Mouse (Mus musculus) urinary bladder, postnatal 36 days (tissue): ENCODE measurements around the gene Itpa.

ENCODE experiments used
- DNase-seq, 2 experiments: peaks; one replicate each; pipeline ENCODE4 v3.0.0; 2022; ENCODE audit warnings: low spot score in 2 of 2, mixed read lengths in 1 of 2

The Itpa gene

DNA sequence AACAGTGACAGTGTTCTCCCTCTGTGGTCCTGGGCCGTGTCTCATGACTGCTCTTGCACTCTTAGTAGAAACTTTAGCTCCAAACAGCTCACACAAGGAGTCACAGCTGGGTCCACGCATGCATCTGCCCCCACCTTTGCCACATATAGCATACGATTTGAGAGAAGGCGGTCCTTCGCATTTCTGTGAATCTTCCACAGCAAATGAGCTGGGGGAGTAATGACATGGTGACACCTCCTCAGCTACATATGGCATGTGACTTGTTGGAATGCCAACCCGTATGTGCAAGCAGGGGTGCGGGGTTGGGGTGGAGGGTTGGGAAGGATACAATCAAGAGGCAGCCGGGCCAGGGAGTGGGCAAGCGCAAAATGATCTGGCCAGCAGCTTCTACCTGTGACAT, 10.9 kb upstream of the Itpa start:
- no peak for DNase-seq

DNA sequence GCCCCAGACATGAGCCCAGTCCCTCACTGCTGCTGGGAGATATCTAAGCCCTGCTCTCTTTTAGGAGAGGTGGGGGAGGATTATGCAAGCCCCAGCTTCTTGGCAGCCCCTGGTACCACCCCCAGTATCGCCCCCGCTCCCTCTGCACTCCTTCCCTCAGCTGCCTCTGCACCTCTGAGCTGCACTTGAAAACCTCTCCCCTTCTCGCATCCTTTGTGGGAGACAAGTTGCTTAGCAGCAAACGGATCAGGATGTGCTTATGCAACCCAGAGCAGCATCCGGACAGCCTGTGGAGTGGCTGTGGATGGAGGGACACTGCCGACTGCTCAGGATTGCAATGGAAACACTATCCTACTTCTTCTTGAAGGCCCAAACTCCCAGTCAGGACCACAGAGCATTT, 9.9 kb upstream of the Itpa start:
- no peak for DNase-seq

DNA sequence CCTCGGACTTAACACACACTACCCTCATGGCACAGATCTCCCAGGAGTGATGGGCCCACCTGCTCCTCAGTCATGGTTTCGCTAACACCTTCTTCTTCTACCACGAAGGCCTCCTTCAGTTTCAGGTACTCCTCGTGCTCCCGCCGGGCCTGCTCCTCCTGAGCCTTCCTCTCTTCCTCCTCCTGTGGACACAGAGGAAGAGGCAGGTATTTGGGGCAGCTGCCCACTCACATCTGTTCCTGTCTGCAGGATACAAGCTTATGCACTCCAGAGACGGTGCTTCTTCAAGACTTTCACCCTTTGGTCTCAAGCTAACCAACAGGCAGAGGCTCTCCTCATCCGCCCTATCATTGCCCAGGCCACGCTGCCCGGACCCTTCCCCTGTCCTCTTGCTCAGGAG, 8.9 kb upstream of the Itpa start:
- DNase-seq: no peak

DNA sequence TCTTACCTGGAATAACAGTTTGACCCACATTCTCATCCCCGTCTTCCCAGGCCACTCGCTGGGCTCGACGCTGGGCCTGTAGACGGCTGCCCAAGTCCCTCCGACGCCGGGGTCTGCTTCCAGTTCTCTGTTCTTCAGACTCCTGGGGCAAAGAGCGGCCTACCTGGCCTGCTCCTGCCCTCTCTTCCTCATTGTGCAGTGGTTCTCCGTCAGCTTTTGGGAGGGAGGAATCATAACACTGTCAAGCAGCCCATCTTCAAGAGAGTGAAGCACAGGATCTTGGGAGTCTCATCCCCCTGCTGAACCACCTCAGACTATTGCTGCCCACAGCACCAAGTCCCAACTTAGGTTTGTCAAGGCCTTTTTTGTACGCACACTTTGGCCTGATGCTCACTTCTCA, 4.1 kb upstream of the Itpa start:
- no peak for DNase-seq

DNA sequence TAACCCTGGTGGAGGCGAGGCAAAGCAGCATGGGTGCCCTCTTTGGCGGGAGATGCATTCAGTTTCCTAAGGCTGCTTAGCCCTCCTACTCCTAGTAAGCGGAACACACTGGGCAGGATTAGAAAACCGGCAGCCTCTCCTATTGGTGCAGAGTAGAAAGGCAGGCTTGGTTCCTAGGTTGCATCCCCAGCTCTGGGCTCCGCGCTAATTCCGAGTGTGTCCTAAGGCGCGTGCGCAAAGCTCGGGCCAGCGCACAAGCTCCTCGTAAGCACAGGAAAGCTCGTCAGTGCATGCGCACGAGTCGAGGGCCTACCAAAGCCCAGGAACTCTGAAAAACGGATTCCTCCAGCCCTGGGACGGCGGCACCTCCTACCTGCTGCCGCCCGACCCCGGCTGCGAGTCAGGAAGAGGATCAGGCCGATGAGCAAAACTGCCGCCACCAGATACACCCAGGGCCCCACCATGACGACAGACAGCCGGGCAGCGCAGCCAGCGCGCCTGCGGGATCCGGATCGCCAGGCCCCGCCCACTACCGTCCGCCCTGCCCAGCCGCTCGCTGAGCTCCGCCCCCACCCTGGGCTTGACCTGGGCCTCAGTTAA, 3.2 kb upstream of the Itpa start, which contains the start of gene Ddrgk1:
Gene Ddrgk1, minus strand, starts transcription at position 558 of the 600 bp plus-strand sequence.
- DNase-seq: peak; percentile 89 to 91

DNA sequence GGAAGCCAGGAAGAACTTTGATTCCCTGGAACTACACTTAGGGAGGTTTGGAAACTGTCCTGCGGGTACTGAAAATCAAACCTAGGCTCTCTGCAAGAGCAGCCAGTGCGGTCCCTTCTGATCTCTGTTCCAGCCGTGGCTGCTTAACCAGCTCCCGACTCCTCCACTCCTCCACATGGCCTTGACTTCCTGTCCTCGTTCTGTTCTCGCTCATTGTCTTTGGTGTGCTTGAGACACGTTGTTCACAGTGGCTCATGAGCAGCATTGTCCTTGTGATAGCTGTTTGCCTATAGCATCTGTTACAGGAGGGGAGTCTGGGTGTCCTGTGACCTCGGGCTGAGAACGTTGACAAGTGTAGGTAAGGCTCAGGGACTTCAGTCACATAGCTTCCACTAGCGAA, 9.8 kb downstream of the Itpa start:
- DNase-seq: no peak

DNA sequence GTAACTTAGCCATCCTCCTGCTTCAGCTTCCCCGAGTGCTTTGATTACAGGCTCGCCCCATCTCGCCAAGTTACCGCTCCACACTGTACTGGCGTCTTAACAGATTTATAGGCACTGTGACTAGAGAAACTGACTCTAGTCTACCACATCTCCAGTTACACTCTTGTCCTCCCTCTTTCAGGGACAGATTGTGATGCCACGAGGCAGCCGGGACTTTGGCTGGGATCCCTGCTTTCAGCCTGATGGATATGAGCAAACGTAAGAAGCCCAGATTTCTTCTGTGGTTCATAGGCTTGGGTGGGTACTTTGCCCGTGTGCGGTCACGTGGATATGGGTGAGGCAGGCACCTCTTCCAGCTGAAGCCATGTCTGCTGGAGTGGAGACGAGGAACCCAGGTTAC, 11.7 kb downstream of the Itpa start:
- DNase-seq: no peak

DNA sequence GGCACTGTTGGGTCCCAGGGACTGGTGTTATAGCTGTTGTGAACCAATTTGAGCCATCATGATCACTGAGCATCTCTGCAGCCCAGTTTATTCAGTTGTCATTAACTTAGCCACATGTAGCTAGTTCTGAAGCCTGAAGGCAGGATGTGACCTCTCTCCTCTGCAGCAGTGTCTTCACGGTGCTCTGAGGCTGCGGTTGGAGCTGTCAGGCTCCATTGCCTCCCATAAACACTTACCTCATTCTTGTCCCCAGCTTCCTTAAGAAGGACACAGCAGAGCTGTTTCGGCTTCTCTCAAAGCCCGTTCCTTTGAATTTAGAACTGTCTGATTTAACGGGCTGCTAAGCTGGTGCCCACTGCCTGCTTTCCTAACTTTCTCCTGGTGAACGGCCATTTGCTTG, 12.5 kb downstream of the Itpa start:
- no peak for DNase-seq

DNA sequence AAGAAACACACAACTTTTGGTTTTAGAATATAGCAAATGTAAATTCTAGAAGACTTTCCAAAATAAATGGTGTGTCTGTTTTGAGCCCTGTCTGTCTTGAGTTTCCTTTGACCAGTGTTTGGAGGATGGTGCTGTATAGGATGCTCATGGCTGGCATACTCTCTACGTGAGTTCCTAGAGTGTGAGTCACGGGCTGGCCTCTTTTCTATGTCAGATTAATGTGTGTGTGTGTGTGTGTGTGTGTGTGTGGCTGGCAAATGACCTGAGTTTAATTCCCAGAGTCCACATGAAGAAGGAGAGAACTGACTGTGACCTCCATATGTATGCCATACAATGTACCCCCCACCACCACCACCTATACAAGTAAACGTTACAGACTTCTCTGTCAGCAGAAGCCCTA, 14.1 kb downstream of the Itpa start:
- DNase-seq: no peak

DNA sequence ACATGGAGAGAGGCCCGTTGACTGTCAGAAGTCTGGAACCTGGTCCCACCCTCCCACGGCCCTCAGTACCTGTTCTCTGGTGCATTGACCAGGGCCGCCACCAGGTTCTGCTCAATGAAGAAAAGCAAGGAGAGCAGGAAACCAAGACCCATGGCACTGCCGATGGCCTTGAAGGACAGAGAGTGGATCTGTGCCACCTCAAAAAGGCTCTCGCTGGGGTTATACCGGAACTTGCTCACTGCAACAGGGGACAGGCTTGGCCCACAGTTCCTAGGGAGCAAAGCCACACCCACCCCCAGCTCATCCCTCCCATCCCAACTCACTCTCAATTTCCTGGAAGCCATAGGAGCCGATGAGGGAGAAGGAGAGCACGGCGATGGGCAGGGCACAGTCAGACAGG, 18.0 kb downstream of the Itpa start:
- DNase-seq: no peak

DNA sequence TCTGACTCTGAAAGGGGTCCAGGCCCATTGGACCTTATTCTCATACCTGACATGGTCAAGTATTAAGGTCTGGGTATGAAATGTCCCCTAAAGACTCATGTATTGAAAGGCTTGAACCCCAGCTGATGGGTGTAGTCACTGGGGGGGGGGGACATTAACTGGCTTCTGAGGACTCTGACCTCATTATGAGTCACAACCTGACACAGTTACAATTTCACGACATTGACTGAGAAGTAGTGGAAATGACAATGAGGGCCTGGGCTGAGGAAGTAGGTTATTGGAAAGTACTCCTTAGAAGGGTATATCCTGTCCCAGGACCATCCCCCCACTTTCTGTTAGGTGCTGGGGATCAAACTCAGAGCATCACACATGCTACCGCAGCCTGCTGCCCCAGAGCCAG, 21.6 kb downstream of the Itpa start:
- no peak for DNase-seq

DNA sequence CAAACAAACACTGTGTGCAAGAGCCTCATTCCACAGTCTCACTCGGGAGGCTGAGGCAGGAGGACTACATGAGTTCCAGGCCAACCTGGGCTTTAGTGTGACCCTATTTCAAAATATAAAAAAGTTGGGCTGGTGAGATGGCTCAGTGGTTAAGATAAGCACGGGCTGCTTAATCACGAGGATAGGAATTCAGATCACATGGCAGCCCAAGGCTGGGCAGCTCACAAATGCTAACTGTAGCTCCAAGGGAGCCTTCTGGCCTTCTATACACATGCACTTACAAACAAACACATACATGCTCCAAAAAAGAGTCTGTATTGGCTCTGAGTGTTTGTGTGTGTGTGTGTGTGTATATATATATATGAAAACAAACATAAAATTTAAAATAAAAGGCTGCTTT, 26.2 kb downstream of the Itpa start:
- DNase-seq: no peak

DNA sequence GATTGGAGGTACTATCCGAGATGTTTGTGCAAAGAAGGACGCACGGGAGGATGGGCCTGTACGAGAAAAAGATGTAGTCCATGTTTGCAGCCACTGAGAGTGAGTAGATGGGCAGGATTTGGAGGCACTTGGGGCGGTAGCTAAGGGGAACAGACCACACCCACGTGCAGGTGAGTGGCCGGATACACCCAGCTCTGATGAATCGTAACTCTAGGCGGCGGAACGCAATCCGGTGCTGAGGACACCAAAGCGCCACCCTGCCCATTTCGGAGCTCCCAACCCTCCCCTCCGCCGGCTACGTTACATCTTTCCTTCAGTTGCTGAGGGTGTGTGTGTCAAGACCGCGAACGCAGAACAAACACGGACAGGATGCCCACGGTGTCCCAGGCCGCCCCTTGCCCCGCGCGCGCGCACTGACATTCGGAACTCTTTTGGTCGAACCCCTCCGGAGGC, 29.3 kb downstream of the Itpa start:
- DNase-seq: peak in 1 of 2 experiments; percentile 15

DNA sequence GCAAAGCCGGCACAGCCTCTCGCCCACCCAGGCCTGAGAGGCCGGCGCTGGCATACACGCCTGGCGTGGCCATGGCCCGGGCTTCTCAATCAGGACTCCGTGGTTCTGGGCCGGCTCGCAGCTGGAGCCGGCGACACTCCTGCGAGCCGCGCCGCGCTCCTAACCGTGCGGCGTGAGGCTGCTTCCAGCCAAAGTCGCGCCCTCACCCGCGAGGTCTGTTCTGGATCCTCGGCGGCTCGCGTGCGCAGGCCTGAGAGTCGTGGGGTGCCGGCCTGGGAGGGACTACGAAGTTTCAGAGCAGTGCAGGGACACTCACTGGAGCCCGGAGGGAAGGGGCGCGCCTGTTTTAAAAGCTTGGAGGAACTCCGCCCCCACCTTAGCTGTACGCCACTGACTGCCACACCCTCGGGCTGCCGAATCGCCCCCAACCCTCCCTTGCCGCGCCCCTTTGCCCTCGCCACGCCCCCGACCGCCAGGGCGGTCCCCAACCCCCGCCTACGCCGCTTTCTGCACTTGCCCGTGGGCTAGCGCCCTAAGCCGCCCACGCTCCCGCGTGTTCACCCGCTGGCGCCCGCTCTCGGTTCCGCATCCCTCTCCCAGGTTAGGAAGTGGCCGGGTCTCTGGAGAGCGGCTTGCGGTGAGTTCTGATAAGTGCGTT, 29.9 kb downstream of the Itpa start, which contains the start of gene Slc4a11:
Gene Slc4a11, minus strand, starts transcription at position 367 of the 658 bp plus-strand sequence.
- peak; percentile 32 to 60 for DNase-seq

DNA sequence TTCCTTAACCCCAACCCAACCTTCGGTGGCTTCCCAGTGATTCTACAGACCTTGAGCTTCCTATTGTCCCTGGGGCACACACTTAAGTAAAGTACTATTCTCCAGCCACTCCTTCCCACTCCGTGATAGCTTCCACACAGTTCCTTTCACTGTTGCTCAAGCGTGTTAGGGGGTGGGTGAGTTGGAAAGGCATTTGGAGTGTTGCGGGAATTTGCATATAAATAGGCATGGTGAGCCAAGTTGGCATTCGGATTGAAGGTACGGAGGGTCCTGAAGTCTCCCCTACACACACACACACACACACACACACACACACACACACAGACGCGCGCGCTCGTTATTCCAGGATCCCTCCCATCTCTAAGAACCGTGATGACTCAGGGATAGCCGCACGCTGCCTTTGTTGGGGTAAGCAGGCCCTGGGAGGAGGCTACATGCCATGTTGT, 30.4 kb downstream of the Itpa start:
- DNase-seq: no peak

DNA sequence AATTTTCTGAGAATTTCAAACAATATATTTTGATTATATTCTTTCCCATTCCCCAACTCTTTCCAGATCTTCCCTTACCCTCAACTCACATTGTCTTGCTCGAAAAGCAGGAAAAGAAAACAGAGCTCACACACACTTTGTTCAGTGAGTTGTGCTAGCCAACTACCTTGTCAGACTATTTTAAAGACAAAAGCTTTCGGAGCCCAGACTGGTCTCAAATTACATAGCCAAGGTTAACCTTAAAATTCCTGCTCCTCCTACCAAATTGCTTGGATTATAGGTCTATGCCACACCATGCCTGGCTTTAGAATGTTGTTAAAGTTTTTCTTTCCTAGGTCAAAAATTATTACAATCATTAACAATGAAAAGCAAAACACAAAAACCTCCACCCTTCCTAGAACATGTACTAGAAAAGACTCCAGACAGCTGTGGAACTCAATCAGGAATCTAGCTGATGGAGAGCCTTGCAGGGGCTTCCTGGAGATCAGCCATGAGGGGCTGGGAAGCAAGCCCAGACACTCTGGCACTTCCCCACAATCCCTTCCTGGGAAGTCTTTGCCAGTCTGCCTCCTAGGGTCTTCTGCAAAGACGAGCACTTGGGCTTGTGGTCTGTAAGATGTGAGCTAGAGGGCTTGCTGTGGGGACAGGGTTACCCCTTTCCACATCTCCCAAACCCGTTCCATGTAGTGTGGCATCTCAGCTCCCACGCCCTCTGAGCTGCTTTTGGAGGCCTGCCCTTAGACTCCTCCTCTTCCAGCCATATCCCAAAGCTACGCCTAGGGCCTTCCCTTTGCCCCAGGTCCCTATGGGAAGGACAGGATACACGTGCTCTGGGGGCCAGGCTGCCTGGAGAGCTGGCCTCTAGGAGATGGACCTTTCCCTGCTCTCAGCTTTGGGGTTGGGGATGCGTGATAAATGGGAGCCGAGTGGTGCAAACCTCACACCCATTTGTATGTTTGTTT, 36.9 kb downstream of the Itpa start:
- DNase-seq: no peak

DNA sequence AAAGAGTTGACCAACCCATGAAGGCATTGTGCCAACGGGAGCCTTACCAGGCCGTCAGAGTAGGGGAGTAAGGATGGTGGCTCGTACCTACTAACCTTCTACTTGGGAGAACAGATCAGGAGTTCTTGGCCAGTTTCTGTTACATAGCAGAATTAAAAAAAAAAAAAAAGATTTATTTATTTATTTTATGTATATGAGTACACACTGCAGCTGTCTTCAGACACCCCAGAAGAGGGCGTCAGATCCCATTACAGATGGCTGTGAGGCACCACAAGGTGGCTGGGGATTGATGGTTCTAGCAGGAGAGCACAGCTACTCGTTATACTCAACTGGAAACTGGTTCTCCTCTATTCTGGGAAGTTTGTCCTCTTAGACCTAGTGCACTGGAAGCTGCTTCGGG, 37.8 kb downstream of the Itpa start:
- no peak for DNase-seq

DNA sequence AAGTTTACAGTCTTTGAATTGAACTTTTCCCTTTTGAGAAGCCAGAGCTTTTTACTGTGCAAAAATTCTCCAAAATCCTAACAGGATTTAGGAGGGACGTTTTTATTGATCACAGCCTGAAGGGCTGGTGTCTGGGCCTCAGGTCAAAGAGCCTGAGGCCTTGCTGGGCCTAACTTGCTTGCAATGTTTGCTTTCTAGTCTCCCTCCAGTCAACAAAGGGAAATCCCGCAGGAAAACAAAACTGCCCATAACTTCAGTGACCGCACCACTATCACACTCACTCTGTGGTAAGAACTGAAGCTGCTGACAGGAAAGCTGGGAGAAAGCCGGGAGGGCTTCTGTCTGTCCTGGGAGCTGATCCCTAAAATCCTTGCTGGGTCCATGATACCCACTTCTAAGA, 39.2 kb downstream of the Itpa start:
- DNase-seq: no peak

DNA sequence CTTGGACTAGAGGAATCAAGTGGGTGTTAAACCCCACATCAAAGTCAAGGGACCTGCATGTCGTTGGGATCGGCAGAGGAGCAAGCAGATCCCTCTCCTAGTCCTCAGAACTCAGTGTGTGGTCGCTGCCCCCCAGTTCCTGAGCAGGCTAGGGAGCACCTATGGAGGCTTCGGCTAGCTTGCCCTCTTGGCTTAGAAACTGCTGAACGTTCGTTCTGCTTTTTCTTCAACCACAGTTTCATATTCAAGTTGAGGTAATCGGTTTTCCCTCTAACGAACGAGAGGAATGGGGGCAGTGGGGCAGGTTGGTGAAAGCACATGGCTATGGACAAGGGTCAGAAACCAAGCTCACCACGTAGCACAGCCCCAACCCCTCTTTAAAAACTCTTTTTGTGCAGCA, 39.6 kb downstream of the Itpa start:
- no peak for DNase-seq

DNA sequence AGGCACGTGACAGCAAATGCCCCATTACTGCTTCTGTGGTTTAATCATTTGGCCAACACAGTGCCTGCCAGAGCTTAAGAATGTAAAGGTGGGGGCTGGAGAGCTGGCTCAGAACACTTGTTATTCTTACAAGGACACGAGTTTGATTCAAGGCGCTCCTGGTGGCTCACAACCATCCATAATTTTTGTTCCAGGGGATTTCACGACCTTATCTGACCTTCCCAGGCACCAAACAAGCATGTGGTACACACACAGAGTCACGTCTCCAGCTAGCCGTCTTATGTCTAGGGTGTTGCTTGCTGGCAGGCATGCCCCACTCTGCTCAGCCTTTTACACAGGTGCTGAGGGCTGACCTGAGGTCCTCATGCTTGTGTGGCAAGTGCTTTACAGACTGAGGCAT, 50.5 kb downstream of the Itpa start:
- DNase-seq: no peak

DNA sequence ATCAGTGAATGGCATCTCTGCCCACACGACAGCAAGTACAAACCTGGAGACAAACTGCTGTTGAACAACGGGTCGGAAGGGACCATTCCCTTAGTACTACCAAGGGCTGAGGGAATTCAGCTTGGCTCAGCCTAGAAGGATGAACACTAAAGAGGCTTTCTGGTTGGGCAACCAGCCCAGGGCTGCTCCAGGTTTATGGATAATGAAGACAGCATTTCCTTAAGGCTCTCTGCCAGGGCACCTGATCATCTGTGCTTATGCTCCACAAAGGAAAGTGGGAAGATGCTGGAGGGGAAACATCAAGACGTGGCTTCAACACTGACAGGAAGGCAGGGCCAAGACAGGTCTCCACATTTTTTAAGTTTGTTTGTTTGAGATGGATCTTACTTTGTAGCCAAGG, 57.0 kb downstream of the Itpa start:
- no peak for DNase-seq

DNA sequence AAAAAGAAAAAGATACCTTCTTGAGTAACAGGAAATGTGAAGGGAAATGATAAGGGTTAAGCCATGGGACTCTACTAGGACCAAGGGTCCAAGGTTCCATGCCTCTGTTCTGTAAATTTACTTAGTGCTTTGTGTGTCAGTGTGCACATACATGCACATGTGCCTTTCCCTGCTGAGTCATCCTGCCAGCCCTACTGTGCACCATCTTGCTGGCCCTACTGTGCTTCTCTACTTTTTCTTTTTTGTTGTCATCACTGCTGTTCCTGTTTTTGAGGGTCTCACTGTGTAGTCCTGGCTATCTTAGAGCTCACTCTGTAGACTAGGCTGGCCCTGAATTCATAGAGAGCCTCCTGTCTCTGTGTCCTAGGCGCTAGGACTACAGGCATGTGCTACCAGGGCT, 60.3 kb downstream of the Itpa start:
- DNase-seq: no peak
